Mouse (Mus musculus): ENCODE data around the gene Slk. TPM values are rescaled to one million over a fixed set of nuclear protein-coding genes. Genes with fewer than 3 reads are reported as not detected.
A peak's percentile ranks its signal among the peaks of the same experiment; 100 is the strongest.

The Slk gene
- polyA plus RNA-seq, 1 experiment = 3.5 TPM

DNA sequence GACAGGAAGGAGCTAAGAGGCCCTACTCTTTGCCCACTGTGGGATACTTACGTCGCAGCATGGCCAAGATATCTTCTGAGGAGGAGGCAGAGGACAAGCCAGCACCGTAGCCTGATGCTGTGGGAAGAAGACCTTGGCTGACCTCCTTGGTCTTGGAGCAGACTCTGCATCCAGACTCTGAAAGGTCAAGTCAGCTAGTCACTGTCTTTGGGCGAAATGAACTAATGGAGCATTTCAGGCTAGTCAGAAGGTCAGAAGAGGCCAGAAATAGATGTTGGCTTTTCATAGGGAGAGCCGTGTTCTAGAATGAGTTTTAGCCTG, 71.6 kb downstream of the Slk start:
- Histone ChIP-seq H3K4me3 (ENCODE audit: low read depth, low read length) (no peak overlapping the region), H3K27ac (ENCODE audit: insufficient read depth, low read depth, low read length) (no peak overlapping the region), H3K4me1 (ENCODE audit: control insufficient read depth, insufficient read depth, insufficient read length, low read length) (0 out of 2 replicates have a peak, but pooled peaks cover 2% of the 10 kb centered on the region), H3K36me3 (ENCODE audit: control insufficient read depth, insufficient read depth, low read length) (peaks cover 12% of the 10 kb centered on the region), H3K27me3 (ENCODE audit: control insufficient read depth, insufficient read depth, low read length) (no peaks in the 10 kb centered on the region)
- WGBS = 82% methylated on average over 5 of the region's 5 CpGs
- TF ChIP-seq CTCF (IDR thresholded peaks at IDR 0.05; ENCODE audit: extremely low read depth, insufficient read length, insufficient replicate concordance, low read depth, low read length) (no peak), POLR2A (IDR thresholded peaks at IDR 0.05; ENCODE audit: low read depth, low read length) (no peak)

DNA sequence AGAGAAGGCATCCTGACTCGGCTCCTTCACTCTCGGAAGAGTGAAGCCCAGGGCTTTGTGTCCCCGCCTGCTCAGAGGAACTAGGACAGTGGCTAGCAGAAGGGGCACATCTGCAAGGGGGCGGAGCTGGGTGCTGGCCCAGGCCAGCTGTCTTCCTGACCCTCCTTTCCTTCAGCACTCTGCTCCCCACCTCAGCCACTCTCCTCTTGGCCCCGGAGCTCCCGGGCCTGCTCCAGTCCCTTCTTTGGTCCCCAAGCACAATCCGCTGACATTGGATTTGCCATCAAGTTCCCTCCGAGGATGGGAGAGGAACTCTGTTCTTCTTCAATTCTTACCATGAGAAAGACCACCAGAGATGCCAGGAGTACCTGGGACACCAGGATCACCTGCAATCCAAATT, 72.8 kb downstream of the Slk start:
- peaks cover 6% of the 10 kb centered on the region; the same call in 1 of the 2 replicates for H3K36me3 ChIP-seq (ENCODE audit: control insufficient read depth, insufficient read depth, low read length)
- H3K4me3 ChIP-seq (ENCODE audit: low read depth, low read length) = no peak overlapping the region
- no peak overlapping the region for H3K27ac ChIP-seq (ENCODE audit: insufficient read depth, low read depth, low read length)
- H3K27me3 ChIP-seq (ENCODE audit: control insufficient read depth, insufficient read depth, low read length) = no peaks in the 10 kb centered on the region
- TF ChIP-seq CTCF (IDR thresholded peaks at IDR 0.05; ENCODE audit: extremely low read depth, insufficient read length, insufficient replicate concordance, low read depth, low read length) (no peak), POLR2A (IDR thresholded peaks at IDR 0.05; ENCODE audit: low read depth, low read length) (no peak)
- WGBS = 69% methylated on average over 8 of the region's 8 CpGs
- 0 out of 2 replicates have a peak, but pooled peaks cover 2% of the 10 kb centered on the region for H3K4me1 ChIP-seq (ENCODE audit: control insufficient read depth, insufficient read depth, insufficient read length, low read length)

- Histone ChIP-seq H3K27ac (ENCODE audit: insufficient read depth, low read depth, low read length) (no peak overlapping the region), H3K36me3 (ENCODE audit: control insufficient read depth, insufficient read depth, low read length) (0 out of 2 replicates have a peak, but pooled peaks cover 1% of the 10 kb centered on the region), H3K4me3 (ENCODE audit: low read depth, low read length) (no peak overlapping the region), H3K4me1 (ENCODE audit: control insufficient read depth, insufficient read depth, insufficient read length, low read length) (0 out of 2 replicates have a peak, but pooled peaks cover 2% of the 10 kb centered on the region), H3K27me3 (ENCODE audit: control insufficient read depth, insufficient read depth, low read length) (no peaks in the 10 kb centered on the region)
- TF ChIP-seq CTCF (IDR thresholded peaks at IDR 0.05; ENCODE audit: extremely low read depth, insufficient read length, insufficient replicate concordance, low read depth, low read length) = no peak
- TF ChIP-seq POLR2A (IDR thresholded peaks at IDR 0.05; ENCODE audit: low read depth, low read length) = no peak
- WGBS = 83% methylated on average over 8 of the region's 8 CpGs
Measured at GRCm38 (mm10) chr19:47653173-47653572, 73.7 kb downstream of the Slk start.

GRCm38 (mm10) chr19:47654896-47655295, 75.4 kb downstream of the Slk start:
- TF ChIP-seq CTCF (IDR thresholded peaks at IDR 0.05; ENCODE audit: extremely low read depth, insufficient read length, insufficient replicate concordance, low read depth, low read length) (no peak), POLR2A (IDR thresholded peaks at IDR 0.05; ENCODE audit: low read depth, low read length) (no peak)
- Histone ChIP-seq H3K4me3 (ENCODE audit: low read depth, low read length) (no peak overlapping the region), H3K27ac (ENCODE audit: insufficient read depth, low read depth, low read length) (no peak overlapping the region), H3K4me1 (ENCODE audit: control insufficient read depth, insufficient read depth, insufficient read length, low read length) (0 out of 2 replicates have a peak, but pooled peaks cover 4% of the 10 kb centered on the region), H3K36me3 (ENCODE audit: control insufficient read depth, insufficient read depth, low read length) (no peaks in the 10 kb centered on the region), H3K27me3 (ENCODE audit: control insufficient read depth, insufficient read depth, low read length) (no peaks in the 10 kb centered on the region)
- WGBS = 29% methylated on average over 11 of the region's 11 CpGs

GRCm38 (mm10) chr19:47658914-47659535, 79.5 kb downstream of the Slk start:
- Histone ChIP-seq H3K27ac (ENCODE audit: insufficient read depth, low read depth, low read length) (no peak overlapping the region), H3K4me1 (ENCODE audit: control insufficient read depth, insufficient read depth, insufficient read length, low read length) (0 out of 2 replicates have a peak, but pooled peaks cover 6% of the 10 kb centered on the region), H3K27me3 (ENCODE audit: control insufficient read depth, insufficient read depth, low read length) (no peaks in the 10 kb centered on the region), H3K4me3 (ENCODE audit: low read depth, low read length) (no peak overlapping the region), H3K36me3 (ENCODE audit: control insufficient read depth, insufficient read depth, low read length) (no peaks in the 10 kb centered on the region)
- TF ChIP-seq CTCF (IDR thresholded peaks at IDR 0.05; ENCODE audit: extremely low read depth, insufficient read length, insufficient replicate concordance, low read depth, low read length) (peak; percentile 55; the same call in 1 of the 2 replicates), POLR2A (IDR thresholded peaks at IDR 0.05; ENCODE audit: low read depth, low read length) (no peak)
- 14% methylated on average over 5 of the region's 5 CpGs for WGBS

DNA sequence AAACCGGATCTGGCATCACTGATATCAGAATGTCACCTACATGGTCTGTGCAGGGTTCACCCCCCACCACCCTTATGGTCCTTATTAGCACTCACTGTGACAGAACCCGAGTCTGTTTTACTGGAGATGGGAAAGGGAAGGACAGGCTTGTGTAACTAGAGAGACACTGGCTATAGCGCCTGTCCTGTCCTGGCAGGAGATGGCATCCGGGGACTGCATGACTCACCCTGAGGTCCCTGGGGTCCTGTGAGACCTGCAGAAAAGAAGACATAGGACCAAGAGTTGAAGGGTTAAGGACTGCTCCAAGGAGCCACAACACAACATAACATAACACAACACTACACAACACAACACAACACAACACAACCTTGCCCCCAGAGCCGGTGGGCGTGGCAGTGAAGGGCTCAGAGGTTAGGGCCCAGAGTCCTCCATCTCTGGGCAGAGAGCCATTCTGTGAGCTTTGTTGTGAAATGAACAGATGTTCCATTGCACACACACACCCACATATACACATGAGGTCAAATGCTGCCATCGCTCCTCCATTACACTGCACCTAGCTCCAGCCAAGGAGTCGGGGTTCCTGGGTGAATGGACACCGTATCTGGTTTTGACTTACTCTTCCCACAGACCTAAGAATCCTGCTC, 80.4 kb downstream of the Slk start:
- H3K4me1 ChIP-seq (ENCODE audit: control insufficient read depth, insufficient read depth, insufficient read length, low read length) = 0 out of 2 replicates have a peak, but pooled peaks cover 4% of the 10 kb centered on the region
- H3K4me3 ChIP-seq (ENCODE audit: low read depth, low read length) = no peak overlapping the region
- WGBS = 73% methylated on average over 9 of the region's 9 CpGs
- no peak overlapping the region for H3K27ac ChIP-seq (ENCODE audit: insufficient read depth, low read depth, low read length)
- TF ChIP-seq CTCF (IDR thresholded peaks at IDR 0.05; ENCODE audit: extremely low read depth, insufficient read length, insufficient replicate concordance, low read depth, low read length) (no peak), POLR2A (IDR thresholded peaks at IDR 0.05; ENCODE audit: low read depth, low read length) (no peak)
- H3K36me3 ChIP-seq (ENCODE audit: control insufficient read depth, insufficient read depth, low read length) = no peaks in the 10 kb centered on the region
- no peaks in the 10 kb centered on the region for H3K27me3 ChIP-seq (ENCODE audit: control insufficient read depth, insufficient read depth, low read length)

DNA sequence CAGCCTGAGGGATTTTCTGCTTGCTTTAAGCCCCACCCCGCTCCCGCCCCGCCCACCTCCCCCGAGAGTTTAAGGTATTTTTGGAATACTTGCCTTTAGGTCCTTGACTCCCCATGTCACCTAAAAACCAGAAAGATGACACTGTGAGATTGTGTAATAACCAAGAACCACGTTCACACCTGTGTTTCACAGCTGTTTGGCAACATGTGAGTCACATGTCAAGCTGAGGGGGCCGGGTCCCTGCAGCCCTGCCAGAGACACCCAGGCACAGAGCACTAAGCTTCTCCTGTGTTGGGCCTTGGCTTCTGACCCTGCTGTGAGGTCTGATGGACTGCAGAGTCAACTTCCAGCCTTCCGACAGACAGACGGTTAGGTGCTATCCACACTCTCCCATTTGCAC, 88.1 kb downstream of the Slk start:
- Histone ChIP-seq H3K36me3 (ENCODE audit: control insufficient read depth, insufficient read depth, low read length) (no peaks in the 10 kb centered on the region), H3K4me1 (ENCODE audit: control insufficient read depth, insufficient read depth, insufficient read length, low read length) (no peaks in the 10 kb centered on the region), H3K27me3 (ENCODE audit: control insufficient read depth, insufficient read depth, low read length) (no peaks in the 10 kb centered on the region), H3K4me3 (ENCODE audit: low read depth, low read length) (no peak overlapping the region), H3K27ac (ENCODE audit: insufficient read depth, low read depth, low read length) (no peak overlapping the region)
- WGBS = 36% methylated on average over 8 of the region's 8 CpGs
- TF ChIP-seq POLR2A (IDR thresholded peaks at IDR 0.05; ENCODE audit: low read depth, low read length) = no peak
- no peak for TF ChIP-seq CTCF (IDR thresholded peaks at IDR 0.05; ENCODE audit: extremely low read depth, insufficient read length, insufficient replicate concordance, low read depth, low read length)
